Mouse (Mus musculus): ENCODE data around the gene Ptger4.

- TF ChIP-seq CTCF (IDR thresholded peaks at IDR 0.05; ENCODE audit: control insufficient read depth, insufficient read depth, low read length) (no peak), POLR2A (IDR thresholded peaks at IDR 0.05; ENCODE audit: borderline replicate concordance, control insufficient read depth, low read depth, low read length) (no peak)
These were observed 49.5 kb downstream of the Ptger4 start for GRCm38 (mm10) chr15:5194446-5194845.

Data from bone marrow, adult 2 months (tissue).